Mouse (Mus musculus) CH12.LX (cell line): ENCODE results near the gene Tdrd9. TPM values are rescaled to one million over a fixed set of nuclear protein-coding genes. Genes with fewer than 3 reads are reported as not detected.

ENCODE experiments used
- DNase-seq: peaks from one replicate; pipeline ENCODE4 v3.0.0-alpha.2; 2013; ENCODE audit errors: extremely low read depth
- H3K27ac ChIP-seq: 2 replicates; pipeline ENCODE4 v1.5.1; 2012; ENCODE audit warnings: low read depth, mild to moderate bottlenecking, control low read depth, moderate library complexity; ENCODE audit not compliant: insufficient read depth
- H3K27me3 ChIP-seq: replicated peaks from 2 replicates; pipeline ENCODE3; 2012; ENCODE audit warnings: inconsistent platforms
- H3K36me3 ChIP-seq, 2 experiments: replicated peaks in 1 of 2; 2 replicates each; pipeline versions ENCODE3 to v1.6.1; 2012; ENCODE audit warnings: inconsistent platforms in 1 of 2, low read length in 1 of 2, mild to moderate bottlenecking in 1 of 2, mixed read lengths in 1 of 2, moderate library complexity in 1 of 2; ENCODE audit not compliant: control insufficient read depth in 1 of 2, insufficient read depth in 1 of 2
- H3K4me1 ChIP-seq, 2 experiments: 2 replicates each; pipeline ENCODE4 v1.6.1; 2012; ENCODE audit warnings: inconsistent platforms in 1 of 2, moderate library complexity in 1 of 2; ENCODE audit not compliant: insufficient read depth in 2 of 2, control insufficient read depth in 1 of 2
- H3K4me2 ChIP-seq: 2 replicates; pipeline ENCODE4 v1.6.1; 2012; ENCODE audit warnings: low read depth, mild to moderate bottlenecking, control low read depth; ENCODE audit not compliant: poor library complexity, insufficient read depth, severe bottlenecking
- H3K4me3 ChIP-seq, 3 experiments: fragments of 150-350 bp in 1 of 3; sonication (generic) in 1 of 3; replicated peaks in 1 of 3; 2 replicates each; pipeline versions ENCODE3 to v1.5.1; 2011 to 2012; ENCODE audit warnings: low read depth in 2 of 3, low read length in 2 of 3, mild to moderate bottlenecking in 2 of 3, moderate library complexity in 2 of 3, control low read depth in 1 of 3, improper control_type of control experiment in 1 of 3, inconsistent platforms in 1 of 3, mixed read lengths in 1 of 3; ENCODE audit not compliant: poor library complexity in 1 of 3
- H3K79me2 ChIP-seq: replicated peaks from 2 replicates; pipeline ENCODE4 v1.6.1; 2012; ENCODE audit warnings: mild to moderate bottlenecking, moderate library complexity; ENCODE audit not compliant: control insufficient read depth, poor library complexity, insufficient read depth, severe bottlenecking; ENCODE audit errors: extremely low read depth
- H3K9ac ChIP-seq: 2 replicates; pipeline ENCODE4 v1.6.1; 2012; ENCODE audit warnings: low read depth, mild to moderate bottlenecking, control low read depth, moderate library complexity; ENCODE audit not compliant: insufficient read depth
- H3K9me3 ChIP-seq: replicated peaks from 2 replicates; pipeline ENCODE3; 2012; ENCODE audit warnings: low read length, inconsistent platforms, mixed read lengths
- CTCF ChIP-seq, 2 experiments: IDR thresholded peaks in 1 of 2; conservative IDR thresholded peaks in 1 of 2; 2 replicates each; pipeline ENCODE4 v1.5.1; 2011 to 2012; ENCODE audit warnings: low read depth in 2 of 2, low read length in 2 of 2, improper control_type of control experiment in 1 of 2, inconsistent platforms in 1 of 2, mild to moderate bottlenecking in 1 of 2, moderate library complexity in 1 of 2
- ELF1 ChIP-seq: IDR thresholded peaks from 2 replicates; pipeline ENCODE4 v1.6.1; 2014; ENCODE audit warnings: low read depth, mild to moderate bottlenecking, inconsistent platforms, low read length, improper control_type of control experiment
- EP300 ChIP-seq: IDR thresholded peaks from 2 replicates; pipeline ENCODE4 v1.6.1; 2011; ENCODE audit warnings: low read length, improper control_type of control experiment
- ETS1 ChIP-seq: conservative IDR thresholded peaks from 2 replicates; pipeline ENCODE4 v1.6.1; 2012; ENCODE audit warnings: low read depth, mild to moderate bottlenecking, inconsistent platforms, low read length, improper control_type of control experiment, moderate library complexity
- GABPA ChIP-seq: IDR thresholded peaks from 2 replicates; pipeline ENCODE4 v1.6.1; 2012; ENCODE audit warnings: low read depth, low read length, improper control_type of control experiment, inconsistent platforms; ENCODE audit not compliant: insufficient replicate concordance
- HCFC1 ChIP-seq: IDR thresholded peaks from 2 replicates; pipeline ENCODE4 v1.6.1; 2012; ENCODE audit warnings: low read depth, mild to moderate bottlenecking, inconsistent platforms, low read length, improper control_type of control experiment
- IRF4 ChIP-seq: IDR thresholded peaks from 2 replicates; pipeline ENCODE4 v1.6.1; 2014; ENCODE audit warnings: low read depth, mild to moderate bottlenecking, inconsistent platforms, low read length, improper control_type of control experiment
- JUN ChIP-seq: IDR thresholded peaks from 2 replicates; pipeline ENCODE4 v1.6.1; 2011; ENCODE audit warnings: low read depth, mild to moderate bottlenecking, low read length, improper control_type of control experiment, moderate library complexity; ENCODE audit not compliant: insufficient read depth
- JUND ChIP-seq: conservative IDR thresholded peaks from 2 replicates; pipeline ENCODE4 v1.6.1; 2011; ENCODE audit warnings: low read depth, low read length, improper control_type of control experiment
- KAT2A ChIP-seq: IDR thresholded peaks from 2 replicates; pipeline ENCODE4 v1.6.1; 2012; ENCODE audit warnings: low read length, improper control_type of control experiment, inconsistent platforms; ENCODE audit not compliant: insufficient replicate concordance
- MAFK ChIP-seq: IDR thresholded peaks from 2 replicates; pipeline ENCODE4 v1.6.1; 2011; ENCODE audit warnings: low read length, improper control_type of control experiment; ENCODE audit not compliant: insufficient replicate concordance
- MAZ ChIP-seq: IDR thresholded peaks from 2 replicates; pipeline ENCODE4 v1.6.1; 2012; ENCODE audit warnings: low read depth, mild to moderate bottlenecking, inconsistent platforms, low read length, improper control_type of control experiment, moderate library complexity
- NELFE ChIP-seq: IDR thresholded peaks from 2 replicates; pipeline ENCODE4 v1.6.1; 2011; ENCODE audit warnings: low read depth, low read length, improper control_type of control experiment
- POLR2AphosphoS2 ChIP-seq: IDR thresholded peaks from 2 replicates; pipeline ENCODE4 v1.6.1; 2011; ENCODE audit warnings: low read depth, low read length, improper control_type of control experiment
- RAD21 ChIP-seq: IDR thresholded peaks from 2 replicates; pipeline ENCODE4 v1.6.1; 2011; ENCODE audit warnings: low read depth, mild to moderate bottlenecking, low read length, improper control_type of control experiment, moderate library complexity
- SMC3 ChIP-seq: IDR thresholded peaks from 2 replicates; pipeline ENCODE4 v1.6.1; 2011; ENCODE audit warnings: low read depth, low read length, improper control_type of control experiment
- TBP ChIP-seq: conservative IDR thresholded peaks from 2 replicates; pipeline ENCODE4 v1.6.1; 2011; ENCODE audit warnings: low read depth, low read length, improper control_type of control experiment
- TCF12 ChIP-seq: IDR thresholded peaks from 2 replicates; pipeline ENCODE4 v1.6.1; 2014; ENCODE audit warnings: low read depth, mild to moderate bottlenecking, inconsistent platforms, low read length, improper control_type of control experiment
- USF1 ChIP-seq: IDR thresholded peaks from 2 replicates; pipeline ENCODE4 v1.6.1; 2014; ENCODE audit warnings: low read depth, mild to moderate bottlenecking, inconsistent platforms, low read length, improper control_type of control experiment
- USF2 ChIP-seq: conservative IDR thresholded peaks from 2 replicates; pipeline ENCODE4 v1.6.1; 2011; ENCODE audit warnings: low read depth, low read length, improper control_type of control experiment
- ZMIZ1 ChIP-seq: IDR thresholded peaks from 2 replicates; pipeline ENCODE4 v1.6.1; 2012; ENCODE audit warnings: low read depth, mild to moderate bottlenecking, inconsistent platforms, low read length, improper control_type of control experiment
- dilution Hi-C: fragments of 300-500 bp; cut with MboI; formaldehyde crosslinking; loops from 2 replicates; pipeline ENCODE4 v1.14.3; 2020; ENCODE audit warnings: low sequenced_read_pairs; ENCODE audit not compliant: extremely low pct_unique_long_range_greater_than_20kb, extremely low pct_ligation_motif_present
- in situ Hi-C: fragments of 300-500 bp; cut with MboI; formaldehyde crosslinking; loops from 3 replicates; pipeline ENCODE4 v1.14.3; 2019; ENCODE audit warnings: low sequenced_read_pairs, low pct_ligation_motif_present, low pct_unique_long_range_greater_than_20kb, mixed read lengths
- polyA plus RNA-seq: library from polyadenylated mRNA; unstranded; fragments of >175 nt; gene quantifications from 2 replicates; pipeline ENCODE4 v1.2.1, GENCODE M21; 2012; ENCODE audit warnings: low read depth; ENCODE audit not compliant: insufficient read length
- total RNA-seq, 2 experiments: library from RNA; depleted of rRNA; stranded (reverse); fragments of 300-350 nt in 1 of 2; fragments of >200 nt in 1 of 2; gene quantifications; 2 replicates each; pipeline ENCODE4 v1.2.3; 2012 to 2014

The Tdrd9 gene
- total and polyA plus RNA-seq, 3 experiments = not detected

GRCm38 (mm10) chr12:112096051-112096732, 124.8 kb downstream of the Tdrd9 start:
- no peak for DNase-seq
- Histone ChIP-seq H3K36me3 (no peaks in the 10 kb centered on the region), H3K27ac (no peak overlapping the region), H3K27me3 (peaks cover 70% of the 10 kb centered on the region), H3K4me1 (no peaks in the 10 kb centered on the region)
- TF ChIP-seq CTCF (conservative IDR thresholded peaks at IDR 0.05 in 1 of 2, IDR thresholded peaks at IDR 0.05 in 1 of 2; ENCODE audit: low read depth in 2 of 2, low read length in 2 of 2) (no peak), EP300 (no peak), IRF4 (no peak), MAFK (no peak)
- TF ChIP-seq, all 38 proteins: peak for 0
- in situ Hi-C loops (no loop called here), dilution Hi-C loops (no loop called here)
- H3K79me2 ChIP-seq = no peaks in the 10 kb centered on the region
- H3K4me3 ChIP-seq = no peak overlapping the region
- peaks cover 7% of the 10 kb centered on the region for H3K9me3 ChIP-seq
- H3K4me2 ChIP-seq = no peak overlapping the region
- H3K9ac ChIP-seq = no peak overlapping the region

GRCm38 (mm10) chr12:112096733-112097117, 125.4 kb downstream of the Tdrd9 start:
- no peaks in the 10 kb centered on the region for H3K36me3 ChIP-seq
- no peaks in the 10 kb centered on the region for H3K4me1 ChIP-seq
- DNase-seq = no peak
- dilution Hi-C loops = no loop called here
- no peak for TF ChIP-seq TBP
- TF ChIP-seq JUN = no peak
- TF ChIP-seq RAD21 = no peak
- TF ChIP-seq KAT2A = no peak
- no peak for TF ChIP-seq ETS1
- no peak for TF ChIP-seq MAZ
- no peak for TF ChIP-seq TCF12
- TF ChIP-seq USF1 = no peak
- no peak for TF ChIP-seq POLR2AphosphoS2
- no peak for TF ChIP-seq GABPA
- no peak for TF ChIP-seq NELFE
- no peak for TF ChIP-seq ZMIZ1
- no peak for TF ChIP-seq HCFC1
- TF ChIP-seq ELF1 = no peak
- no peak for TF ChIP-seq USF2
- TF ChIP-seq JUND = no peak
- no peak for TF ChIP-seq SMC3
- peaks cover 70% of the 10 kb centered on the region for H3K27me3 ChIP-seq
- in situ Hi-C loops = no loop called here
- H3K9me3 ChIP-seq = peaks cover 7% of the 10 kb centered on the region
- no peak overlapping the region for H3K9ac ChIP-seq
- no peak overlapping the region for H3K27ac ChIP-seq
- no peak overlapping the region for H3K4me2 ChIP-seq
- no peak overlapping the region for H3K4me3 ChIP-seq
- H3K79me2 ChIP-seq = no peaks in the 10 kb centered on the region
